Mouse (Mus musculus): ENCODE data around the gene Gm136.
A peak's percentile ranks its signal among the peaks of the same experiment; 100 is the strongest.

The Gm136 gene

GRCm38 (mm10) chr4:34715062-34715461 is 41.0 kb downstream of the Gm136 start:
- no peak for DNase-seq (ENCODE audit: low read depth in 2 of 2, low spot score in 2 of 2)

DNA sequence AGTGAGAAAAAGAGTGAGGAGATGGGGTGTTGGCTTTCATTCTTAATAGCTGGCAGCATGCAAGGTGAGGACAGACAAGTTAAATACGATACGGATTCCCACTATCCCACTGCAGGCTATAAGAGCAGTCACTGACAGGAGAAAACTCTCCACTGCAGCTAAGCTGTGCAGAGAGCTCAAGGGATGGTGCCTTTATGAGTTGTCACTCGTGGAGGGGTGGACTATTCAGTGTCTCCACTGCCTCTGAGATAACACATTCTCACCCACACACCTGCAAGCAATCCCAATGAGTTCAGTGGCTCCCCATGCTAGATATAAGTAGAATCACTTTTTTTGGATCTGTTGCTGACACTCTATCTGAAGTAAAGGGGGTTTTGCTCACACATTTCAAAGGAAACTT is 47.9 kb downstream of the Gm136 start:
- DNase-seq (ENCODE audit: low read depth in 2 of 2, low spot score in 2 of 2) = no peak

DNA sequence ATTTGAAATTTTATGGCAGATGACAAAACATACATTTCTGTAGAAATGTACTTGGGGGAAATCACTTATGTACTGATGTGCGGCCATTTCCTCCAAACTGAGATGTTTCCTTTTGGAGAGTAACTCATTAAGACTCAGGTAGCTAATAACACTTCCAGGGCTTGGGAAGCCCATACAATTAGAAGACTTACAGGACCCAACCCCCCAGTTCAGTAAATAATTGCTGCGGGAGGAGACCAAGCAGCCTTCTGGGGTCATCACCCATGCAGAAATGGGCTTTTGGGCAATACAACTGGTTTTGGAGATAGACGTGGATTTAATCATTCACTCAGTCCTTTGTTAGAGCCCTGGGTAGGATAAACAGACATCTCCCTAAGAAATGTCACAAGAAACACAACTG is 48.8 kb downstream of the Gm136 start:
- no peak for DNase-seq (ENCODE audit: low read depth in 2 of 2, low spot score in 2 of 2)

DNA sequence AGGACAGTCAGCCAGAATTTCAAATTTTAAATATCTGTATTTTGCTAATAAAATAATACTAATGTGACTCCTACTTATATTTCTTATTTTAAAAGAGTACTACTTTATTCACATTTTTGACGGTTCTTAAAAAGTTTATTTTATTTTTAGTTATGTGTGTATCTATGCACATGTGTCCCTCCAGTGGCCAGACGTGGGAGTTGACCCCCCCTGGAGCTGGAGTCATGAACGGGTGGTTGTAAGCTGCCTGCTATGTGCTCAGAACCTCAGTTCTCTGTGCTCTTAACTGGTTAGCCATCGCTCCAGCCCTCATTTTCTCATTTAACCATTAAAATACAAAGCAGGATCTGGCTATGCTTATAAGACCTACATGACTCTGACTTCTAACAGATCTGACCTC is 53.0 kb downstream of the Gm136 start:
- DNase-seq (ENCODE audit: low read depth in 2 of 2, low spot score in 2 of 2) = no peak

DNA sequence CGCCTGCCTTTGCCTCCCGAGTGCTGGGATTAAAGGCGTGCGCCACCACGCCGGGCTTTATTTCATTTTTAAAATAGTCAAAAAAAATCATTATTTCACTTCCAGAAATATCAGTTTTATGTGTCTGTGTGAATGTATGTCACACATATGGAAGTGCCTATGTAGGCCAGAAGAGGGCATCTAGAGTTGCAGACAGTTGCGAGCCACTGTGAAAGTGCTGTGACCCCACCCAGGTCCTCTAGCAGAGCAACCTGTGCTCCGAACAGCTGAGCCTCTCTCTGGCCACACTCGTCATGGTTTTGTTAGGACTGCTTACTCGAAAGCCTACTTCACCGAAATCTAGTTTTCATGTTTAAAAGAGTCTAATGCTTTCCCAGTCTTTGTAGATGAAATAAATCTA is 53.8 kb downstream of the Gm136 start:
- no peak for DNase-seq (ENCODE audit: low read depth in 2 of 2, low spot score in 2 of 2)

DNA sequence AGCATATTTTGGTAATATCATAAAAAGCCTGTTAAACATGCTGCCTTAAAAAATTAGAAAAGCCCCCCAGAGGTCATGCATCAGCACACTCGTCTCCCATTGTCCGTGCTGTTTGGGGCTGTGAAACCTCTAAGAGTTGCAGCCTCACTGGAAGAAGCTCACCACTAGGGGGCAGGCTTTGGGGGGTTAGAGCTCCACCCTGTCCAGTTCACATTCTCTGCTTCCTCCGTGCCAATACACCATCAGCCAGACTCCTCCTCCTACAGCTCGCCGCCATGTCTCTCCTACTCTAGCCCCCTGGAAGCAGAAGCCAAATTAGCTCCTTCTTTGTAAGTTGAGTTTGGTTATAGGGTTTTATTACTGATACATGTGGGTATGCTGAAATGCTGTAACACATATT is 54.5 kb downstream of the Gm136 start:
- DNase-seq (ENCODE audit: low read depth in 2 of 2, low spot score in 2 of 2) = peak; percentile 57 to 70

Data from CD8-positive naive resting alpha-beta T cell, adult 2 months (primary cell).